Mouse (Mus musculus) myocyte (in vitro differentiated cells): ENCODE data around the gene Shisa3.

Experiments used
- MYOG ChIP-seq, 3 experiments: IDR thresholded peaks; one replicate each; pipeline ENCODE4 v1.6.1; 2011; ENCODE audit warnings: control low read depth in 2 of 3, low read depth in 2 of 3, mild to moderate bottlenecking in 2 of 3; ENCODE audit not compliant: insufficient read length in 2 of 3, control insufficient read depth in 1 of 3, insufficient read depth in 1 of 3
- POLR2A ChIP-seq: IDR thresholded peaks from one replicate; pipeline ENCODE4 v1.6.1; 2011; ENCODE audit warnings: low read depth, mild to moderate bottlenecking, control low read depth, moderate library complexity; ENCODE audit not compliant: insufficient read length
- POLR2AphosphoS2 ChIP-seq: IDR thresholded peaks from one replicate; pipeline ENCODE4 v1.6.1; 2011; ENCODE audit warnings: low read depth, control low read depth; ENCODE audit not compliant: insufficient read length
- REST ChIP-seq: IDR thresholded peaks from one replicate; pipeline ENCODE4 v1.6.1; 2011; ENCODE audit warnings: mild to moderate bottlenecking, control low read depth, moderate library complexity; ENCODE audit not compliant: insufficient read depth, insufficient read length
- USF1 ChIP-seq: IDR thresholded peaks from one replicate; pipeline ENCODE4 v1.6.1; 2011; ENCODE audit warnings: low read depth, mild to moderate bottlenecking, control low read depth, moderate library complexity

GRCm38 (mm10) chr5:67621230-67621629, 13.5 kb downstream of the Shisa3 start:
- TF ChIP-seq REST (no peak), POLR2A (no peak), MYOG (IDR thresholded peaks at IDR 0.05; ENCODE audit: control insufficient read depth in 1 of 3, insufficient read depth in 1 of 3, insufficient read length in 2 of 3, low read depth in 2 of 3) (no peak), POLR2AphosphoS2 (no peak), USF1 (no peak)
